Mouse (Mus musculus): Measurements from ENCODE around the gene Alpl. TPM values are rescaled to one million over a fixed set of nuclear protein-coding genes. Genes with fewer than 3 reads are reported as not detected.

Gene Alpl
- 5.1 and 6.9 TPM in 2 replicates for total RNA-seq (2014; rRNA removed)
- polyA plus RNA-seq (2012; rRNA removed): 7.3 and 10.0 TPM in 2 replicates

DNA sequence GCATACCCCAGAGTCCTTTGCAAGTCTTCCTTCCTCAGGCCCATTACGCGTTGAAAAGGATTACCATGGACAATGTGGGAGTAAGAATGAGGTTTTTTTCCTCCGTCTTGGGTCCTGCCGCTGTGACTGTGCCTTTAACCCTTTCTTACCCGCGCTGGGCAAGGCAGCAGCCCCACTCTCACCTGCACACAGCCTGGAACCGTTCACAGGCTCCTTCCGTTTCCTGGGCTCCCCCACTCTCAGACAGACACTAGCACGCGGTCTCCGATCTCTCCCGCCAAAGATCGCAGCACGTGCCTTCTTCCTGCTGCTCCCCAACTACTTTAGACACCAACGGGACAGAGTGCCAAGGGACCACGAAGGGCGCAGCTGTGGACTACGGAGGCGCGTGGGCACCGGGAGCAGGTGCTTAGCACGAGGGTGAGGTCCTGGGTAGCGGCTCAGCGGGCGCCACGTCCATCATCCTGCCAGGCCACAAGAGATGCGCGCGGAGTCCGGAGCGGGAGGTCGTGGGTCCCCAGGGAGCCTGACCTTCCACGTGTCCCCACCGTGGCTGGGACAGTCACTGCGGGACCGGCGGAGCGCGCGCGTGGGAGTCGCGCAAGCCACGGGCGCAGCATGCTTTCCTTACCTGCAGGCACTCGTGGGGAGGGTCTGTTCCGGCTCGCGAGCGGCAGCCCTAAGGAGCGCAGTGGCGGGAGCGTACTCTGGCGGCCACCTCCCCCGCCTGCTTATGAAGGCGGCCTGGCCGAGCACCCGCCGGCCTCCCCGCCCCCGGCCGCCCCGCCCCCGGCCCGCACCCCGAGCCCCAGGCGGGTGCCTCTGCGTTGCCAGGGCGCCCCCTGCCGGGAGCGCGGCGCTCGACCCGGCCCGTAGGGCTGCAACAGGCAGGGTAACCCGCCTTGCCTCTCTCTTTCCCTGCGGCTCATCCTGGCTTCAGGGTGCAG lies at the start of gene Alpl:
Gene Alpl, minus strand, starts transcription at position 774 of the 947 bp plus-strand sequence.
- Histone ChIP-seq H3K36me3 (ENCODE audit: control insufficient read depth, insufficient read depth, low read length) (no peaks in the 10 kb centered on the region), H3K9ac (ENCODE audit: low read depth, low read length) (peak within 1 kb of the TSS; percentile 85), H3K27me3 (ENCODE audit: control insufficient read depth, insufficient read depth, low read length) (no peaks in the 10 kb centered on the region), H3K4me3 (ENCODE audit: insufficient read depth, low read depth, low read length) (peak within 1 kb of the TSS; percentile 72), H3K27ac (replicated peaks; ENCODE audit: insufficient read depth, low read depth, low read length) (no peak within 1 kb of the TSS; the same call in 1 of the 2 replicates), H3K79me2 (ENCODE audit: control insufficient read depth, insufficient read depth, low read length) (no peaks in the 10 kb centered on the region), H3K4me1 (ENCODE audit: control insufficient read depth, insufficient read depth, low read length) (peaks cover 16% of the 10 kb centered on the region)
- TF ChIP-seq CTCF (IDR thresholded peaks at IDR 0.05; ENCODE audit: low read depth, low read length) (peak; percentile 79), POLR2A (IDR thresholded peaks at IDR 0.05; ENCODE audit: extremely low read depth, insufficient read depth, low read length) (no peak)
- 4% methylated on average over 76 of the region's 78 CpGs for WGBS
- peak; percentile 35 for DNase-seq (ENCODE audit: extremely low read depth, low read depth, low spot score)

DNA sequence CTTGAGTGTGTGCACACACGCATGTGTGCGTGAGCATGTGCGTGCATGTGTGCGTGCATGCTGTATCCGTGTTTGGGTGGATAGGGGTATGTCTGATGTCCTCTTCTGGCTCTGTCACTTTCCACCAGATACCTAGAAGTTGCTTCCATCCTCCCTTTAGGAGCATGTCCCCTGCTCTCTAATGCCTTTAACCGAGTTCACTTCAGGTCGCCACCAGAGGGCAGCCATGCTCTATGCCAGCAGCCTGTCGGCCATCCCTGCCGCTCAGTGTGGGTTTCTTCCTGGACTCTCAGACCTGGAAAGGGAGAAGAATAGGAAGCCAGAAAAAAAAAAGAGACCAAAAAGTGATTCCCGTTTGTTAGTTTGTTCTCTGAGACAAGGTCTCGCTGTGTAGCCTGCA lies 48.5 kb upstream of the Alpl start:
- H3K36me3 ChIP-seq (ENCODE audit: control insufficient read depth, insufficient read depth, low read length): no peaks in the 10 kb centered on the region
- H3K79me2 ChIP-seq (ENCODE audit: control insufficient read depth, insufficient read depth, low read length): no peaks in the 10 kb centered on the region
- WGBS: 28% methylated on average over 11 of the region's 11 CpGs
- no peak overlapping the region for H3K4me3 ChIP-seq (ENCODE audit: insufficient read depth, low read depth, low read length)
- no peaks in the 10 kb centered on the region for H3K27me3 ChIP-seq (ENCODE audit: control insufficient read depth, insufficient read depth, low read length)
- DNase-seq (ENCODE audit: extremely low read depth, low read depth, low spot score): peak; percentile 56
- no peaks in the 10 kb centered on the region for H3K4me1 ChIP-seq (ENCODE audit: control insufficient read depth, insufficient read depth, low read length)
- H3K9ac ChIP-seq (ENCODE audit: low read depth, low read length): no peak overlapping the region
- TF ChIP-seq POLR2A (IDR thresholded peaks at IDR 0.05; ENCODE audit: extremely low read depth, insufficient read depth, low read length) (no peak), CTCF (IDR thresholded peaks at IDR 0.05; ENCODE audit: low read depth, low read length) (peak; percentile 98)
- H3K27ac ChIP-seq (replicated peaks; ENCODE audit: insufficient read depth, low read depth, low read length): no peak overlapping the region

DNA sequence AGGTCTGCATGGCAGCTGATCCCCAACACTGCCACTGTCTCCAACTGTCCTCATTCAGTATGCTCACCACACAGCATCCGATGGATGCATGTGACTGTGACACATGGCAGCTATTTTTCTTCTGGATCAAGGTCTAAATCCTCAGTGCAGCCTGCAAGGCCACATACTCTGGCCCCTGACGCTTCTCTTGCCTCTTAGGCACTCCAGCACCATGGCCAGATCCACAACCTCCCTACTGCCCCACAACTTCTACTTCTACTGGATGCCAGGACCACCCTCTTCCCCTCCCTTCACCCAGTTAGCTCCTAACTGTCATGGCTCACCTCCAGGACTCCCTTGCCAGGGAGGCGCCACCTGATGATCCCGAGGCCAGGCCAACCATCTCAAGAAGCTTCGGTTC lies 43.3 kb upstream of the Alpl start:
- Histone ChIP-seq H3K4me1 (ENCODE audit: control insufficient read depth, insufficient read depth, low read length) (peaks cover 2% of the 10 kb centered on the region; the same call in 1 of the 2 replicates), H3K4me3 (ENCODE audit: insufficient read depth, low read depth, low read length) (no peak overlapping the region), H3K27me3 (ENCODE audit: control insufficient read depth, insufficient read depth, low read length) (no peaks in the 10 kb centered on the region), H3K9ac (ENCODE audit: low read depth, low read length) (no peak overlapping the region), H3K79me2 (ENCODE audit: control insufficient read depth, insufficient read depth, low read length) (no peaks in the 10 kb centered on the region), H3K27ac (replicated peaks; ENCODE audit: insufficient read depth, low read depth, low read length) (no peak overlapping the region), H3K36me3 (ENCODE audit: control insufficient read depth, insufficient read depth, low read length) (no peaks in the 10 kb centered on the region)
- WGBS: 94% methylated on average over 5 of the region's 5 CpGs
- TF ChIP-seq POLR2A (IDR thresholded peaks at IDR 0.05; ENCODE audit: extremely low read depth, insufficient read depth, low read length) (no peak), CTCF (IDR thresholded peaks at IDR 0.05; ENCODE audit: low read depth, low read length) (no peak)
- no peak for DNase-seq (ENCODE audit: extremely low read depth, low read depth, low spot score)

DNA sequence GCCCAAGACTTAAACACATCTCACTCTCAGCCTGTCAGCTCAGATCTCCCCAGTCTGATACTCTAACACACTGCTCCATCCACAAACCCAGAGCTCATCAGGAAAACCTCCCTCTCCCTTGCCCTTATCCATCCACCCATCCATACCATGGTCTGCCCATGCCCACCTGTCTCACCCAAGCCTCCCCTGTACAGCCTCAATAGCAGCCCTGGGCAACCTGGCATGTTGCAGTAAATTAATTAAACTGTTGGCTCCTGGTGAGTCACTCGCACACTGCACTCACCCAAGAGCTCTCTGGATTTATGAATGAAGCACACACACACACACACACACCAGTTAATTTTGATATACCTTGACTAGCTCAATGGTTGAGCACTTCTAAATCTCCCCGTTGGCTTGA lies 42.6 kb upstream of the Alpl start:
- TF ChIP-seq CTCF (IDR thresholded peaks at IDR 0.05; ENCODE audit: low read depth, low read length): no peak
- TF ChIP-seq POLR2A (IDR thresholded peaks at IDR 0.05; ENCODE audit: extremely low read depth, insufficient read depth, low read length): no peak
- no peaks in the 10 kb centered on the region for H3K79me2 ChIP-seq (ENCODE audit: control insufficient read depth, insufficient read depth, low read length)
- DNase-seq (ENCODE audit: extremely low read depth, low read depth, low spot score): no peak
- WGBS: 94% methylated on average over 2 of the region's 2 CpGs
- no peaks in the 10 kb centered on the region for H3K36me3 ChIP-seq (ENCODE audit: control insufficient read depth, insufficient read depth, low read length)
- no peak overlapping the region for H3K9ac ChIP-seq (ENCODE audit: low read depth, low read length)
- H3K4me1 ChIP-seq (ENCODE audit: control insufficient read depth, insufficient read depth, low read length): peaks cover 2% of the 10 kb centered on the region; the same call in 1 of the 2 replicates
- no peak overlapping the region for H3K27ac ChIP-seq (replicated peaks; ENCODE audit: insufficient read depth, low read depth, low read length)
- no peaks in the 10 kb centered on the region for H3K27me3 ChIP-seq (ENCODE audit: control insufficient read depth, insufficient read depth, low read length)
- H3K4me3 ChIP-seq (ENCODE audit: insufficient read depth, low read depth, low read length): no peak overlapping the region

DNA sequence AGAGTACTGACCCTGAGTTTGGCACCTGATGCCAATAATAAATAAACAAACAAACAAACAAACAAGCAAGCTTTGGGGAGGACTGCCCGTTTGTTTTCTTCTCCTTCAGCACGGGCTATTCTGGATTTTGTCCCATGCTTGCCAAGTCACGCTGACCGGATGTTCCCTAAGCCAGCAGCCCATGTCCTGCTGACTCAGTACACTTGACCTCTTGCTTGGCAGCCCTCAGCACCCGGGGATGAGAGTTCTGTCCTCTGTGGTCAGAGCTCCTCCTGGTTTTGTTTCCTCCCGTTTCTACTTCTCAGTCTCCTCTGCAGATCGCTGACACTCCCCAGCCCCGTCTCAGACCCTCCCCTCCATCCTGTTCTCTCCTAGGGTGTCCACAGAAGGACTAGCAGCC lies 41.6 kb upstream of the Alpl start:
- DNase-seq (ENCODE audit: extremely low read depth, low read depth, low spot score): peak; percentile 91
- Histone ChIP-seq H3K27ac (replicated peaks; ENCODE audit: insufficient read depth, low read depth, low read length) (0 out of 2 replicates have a peak overlapping the region, but pooled peaks have one; percentile 26), H3K79me2 (ENCODE audit: control insufficient read depth, insufficient read depth, low read length) (no peaks in the 10 kb centered on the region), H3K9ac (ENCODE audit: low read depth, low read length) (peak overlapping the region; percentile 38; the same call in 1 of the 2 replicates), H3K36me3 (ENCODE audit: control insufficient read depth, insufficient read depth, low read length) (no peaks in the 10 kb centered on the region), H3K4me1 (ENCODE audit: control insufficient read depth, insufficient read depth, low read length) (peaks cover 2% of the 10 kb centered on the region; the same call in 1 of the 2 replicates), H3K4me3 (ENCODE audit: insufficient read depth, low read depth, low read length) (no peak overlapping the region), H3K27me3 (ENCODE audit: control insufficient read depth, insufficient read depth, low read length) (no peaks in the 10 kb centered on the region)
- WGBS: 17% methylated on average over 8 of the region's 8 CpGs
- TF ChIP-seq POLR2A (IDR thresholded peaks at IDR 0.05; ENCODE audit: extremely low read depth, insufficient read depth, low read length) (no peak), CTCF (IDR thresholded peaks at IDR 0.05; ENCODE audit: low read depth, low read length) (no peak)
